Mouse (Mus musculus) CH12.LX (cell line): ENCODE measurements around the gene Atp5l. TPM values are rescaled to one million over a fixed set of nuclear protein-coding genes. Genes with fewer than 3 reads are reported as not detected.

Experiments
- DNase-seq: peaks from one replicate; pipeline ENCODE4 v3.0.0-alpha.2; 2013; ENCODE audit errors: extremely low read depth
- H3K27ac ChIP-seq: 2 replicates; pipeline ENCODE4 v1.5.1; 2012; ENCODE audit warnings: low read depth, mild to moderate bottlenecking, control low read depth, moderate library complexity; ENCODE audit not compliant: insufficient read depth
- H3K27me3 ChIP-seq: replicated peaks from 2 replicates; pipeline ENCODE3; 2012; ENCODE audit warnings: inconsistent platforms
- H3K36me3 ChIP-seq, 2 experiments: replicated peaks in 1 of 2; 2 replicates each; pipeline versions ENCODE3 to v1.6.1; 2012; ENCODE audit warnings: inconsistent platforms in 1 of 2, low read length in 1 of 2, mild to moderate bottlenecking in 1 of 2, mixed read lengths in 1 of 2, moderate library complexity in 1 of 2; ENCODE audit not compliant: control insufficient read depth in 1 of 2, insufficient read depth in 1 of 2
- H3K4me1 ChIP-seq, 2 experiments: 2 replicates each; pipeline ENCODE4 v1.6.1; 2012; ENCODE audit warnings: inconsistent platforms in 1 of 2, moderate library complexity in 1 of 2; ENCODE audit not compliant: insufficient read depth in 2 of 2, control insufficient read depth in 1 of 2
- H3K4me2 ChIP-seq: 2 replicates; pipeline ENCODE4 v1.6.1; 2012; ENCODE audit warnings: low read depth, mild to moderate bottlenecking, control low read depth; ENCODE audit not compliant: poor library complexity, insufficient read depth, severe bottlenecking
- H3K4me3 ChIP-seq, 3 experiments: fragments of 150-350 bp in 1 of 3; sonication (generic) in 1 of 3; replicated peaks in 1 of 3; 2 replicates each; pipeline versions ENCODE3 to v1.5.1; 2011 to 2012; ENCODE audit warnings: low read depth in 2 of 3, low read length in 2 of 3, mild to moderate bottlenecking in 2 of 3, moderate library complexity in 2 of 3, control low read depth in 1 of 3, improper control_type of control experiment in 1 of 3, inconsistent platforms in 1 of 3, mixed read lengths in 1 of 3; ENCODE audit not compliant: poor library complexity in 1 of 3
- H3K79me2 ChIP-seq: replicated peaks from 2 replicates; pipeline ENCODE4 v1.6.1; 2012; ENCODE audit warnings: mild to moderate bottlenecking, moderate library complexity; ENCODE audit not compliant: control insufficient read depth, poor library complexity, insufficient read depth, severe bottlenecking; ENCODE audit errors: extremely low read depth
- H3K9ac ChIP-seq: 2 replicates; pipeline ENCODE4 v1.6.1; 2012; ENCODE audit warnings: low read depth, mild to moderate bottlenecking, control low read depth, moderate library complexity; ENCODE audit not compliant: insufficient read depth
- H3K9me3 ChIP-seq: replicated peaks from 2 replicates; pipeline ENCODE3; 2012; ENCODE audit warnings: low read length, inconsistent platforms, mixed read lengths
- BHLHE40 ChIP-seq: IDR thresholded peaks from 2 replicates; pipeline ENCODE4 v1.6.1; 2011; ENCODE audit warnings: mild to moderate bottlenecking, low read depth, low read length, improper control_type of control experiment
- CHD1 ChIP-seq: IDR thresholded peaks from 2 replicates; pipeline ENCODE4 v1.6.1; 2012; ENCODE audit warnings: low read depth, low read length, improper control_type of control experiment, inconsistent platforms
- CHD2 ChIP-seq: IDR thresholded peaks from 2 replicates; pipeline ENCODE4 v1.6.1; 2011; ENCODE audit warnings: low read length, improper control_type of control experiment
- CTCF ChIP-seq, 2 experiments: IDR thresholded peaks in 1 of 2; conservative IDR thresholded peaks in 1 of 2; 2 replicates each; pipeline ENCODE4 v1.5.1; 2011 to 2012; ENCODE audit warnings: low read depth in 2 of 2, low read length in 2 of 2, improper control_type of control experiment in 1 of 2, inconsistent platforms in 1 of 2, mild to moderate bottlenecking in 1 of 2, moderate library complexity in 1 of 2
- E2F4 ChIP-seq: IDR thresholded peaks from 2 replicates; pipeline ENCODE4 v1.6.1; 2011; ENCODE audit warnings: low read depth, low read length, improper control_type of control experiment; ENCODE audit not compliant: insufficient replicate concordance
- ELF1 ChIP-seq: IDR thresholded peaks from 2 replicates; pipeline ENCODE4 v1.6.1; 2014; ENCODE audit warnings: low read depth, mild to moderate bottlenecking, inconsistent platforms, low read length, improper control_type of control experiment
- EP300 ChIP-seq: IDR thresholded peaks from 2 replicates; pipeline ENCODE4 v1.6.1; 2011; ENCODE audit warnings: low read length, improper control_type of control experiment
- ETS1 ChIP-seq: conservative IDR thresholded peaks from 2 replicates; pipeline ENCODE4 v1.6.1; 2012; ENCODE audit warnings: low read depth, mild to moderate bottlenecking, inconsistent platforms, low read length, improper control_type of control experiment, moderate library complexity
- GABPA ChIP-seq: IDR thresholded peaks from 2 replicates; pipeline ENCODE4 v1.6.1; 2012; ENCODE audit warnings: low read depth, low read length, improper control_type of control experiment, inconsistent platforms; ENCODE audit not compliant: insufficient replicate concordance
- HCFC1 ChIP-seq: IDR thresholded peaks from 2 replicates; pipeline ENCODE4 v1.6.1; 2012; ENCODE audit warnings: low read depth, mild to moderate bottlenecking, inconsistent platforms, low read length, improper control_type of control experiment
- IRF4 ChIP-seq: IDR thresholded peaks from 2 replicates; pipeline ENCODE4 v1.6.1; 2014; ENCODE audit warnings: low read depth, mild to moderate bottlenecking, inconsistent platforms, low read length, improper control_type of control experiment
- JUN ChIP-seq: IDR thresholded peaks from 2 replicates; pipeline ENCODE4 v1.6.1; 2011; ENCODE audit warnings: low read depth, mild to moderate bottlenecking, low read length, improper control_type of control experiment, moderate library complexity; ENCODE audit not compliant: insufficient read depth
- JUND ChIP-seq: conservative IDR thresholded peaks from 2 replicates; pipeline ENCODE4 v1.6.1; 2011; ENCODE audit warnings: low read depth, low read length, improper control_type of control experiment
- KAT2A ChIP-seq: IDR thresholded peaks from 2 replicates; pipeline ENCODE4 v1.6.1; 2012; ENCODE audit warnings: low read length, improper control_type of control experiment, inconsistent platforms; ENCODE audit not compliant: insufficient replicate concordance
- MAFK ChIP-seq: IDR thresholded peaks from 2 replicates; pipeline ENCODE4 v1.6.1; 2011; ENCODE audit warnings: low read length, improper control_type of control experiment; ENCODE audit not compliant: insufficient replicate concordance
- MAX ChIP-seq: IDR thresholded peaks from 2 replicates; pipeline ENCODE4 v1.6.1; 2011; ENCODE audit warnings: low read length, improper control_type of control experiment
- MAZ ChIP-seq: IDR thresholded peaks from 2 replicates; pipeline ENCODE4 v1.6.1; 2012; ENCODE audit warnings: low read depth, mild to moderate bottlenecking, inconsistent platforms, low read length, improper control_type of control experiment, moderate library complexity
- MEF2A ChIP-seq: IDR thresholded peaks from 2 replicates; pipeline ENCODE4 v1.6.1; 2014; ENCODE audit warnings: low read depth, mild to moderate bottlenecking, inconsistent platforms, low read length, improper control_type of control experiment, borderline replicate concordance
- MXI1 ChIP-seq: IDR thresholded peaks from 2 replicates; pipeline ENCODE4 v1.6.1; 2011; ENCODE audit warnings: mild to moderate bottlenecking, low read depth, low read length, improper control_type of control experiment
- MYC ChIP-seq: IDR thresholded peaks from 2 replicates; pipeline ENCODE4 v1.6.1; 2011; ENCODE audit warnings: low read depth, mild to moderate bottlenecking, improper control_type of control experiment, low read length
- NELFE ChIP-seq: IDR thresholded peaks from 2 replicates; pipeline ENCODE4 v1.6.1; 2011; ENCODE audit warnings: low read depth, low read length, improper control_type of control experiment
- NRF1 ChIP-seq: IDR thresholded peaks from 2 replicates; pipeline ENCODE4 v1.6.1; 2014; ENCODE audit warnings: low read depth, mild to moderate bottlenecking, inconsistent platforms, low read length, improper control_type of control experiment, moderate library complexity
- PAX5 ChIP-seq: IDR thresholded peaks from 2 replicates; pipeline ENCODE4 v1.6.1; 2012; ENCODE audit warnings: low read length, inconsistent platforms, mixed read lengths
- POLR2A ChIP-seq: IDR thresholded peaks from 2 replicates; pipeline ENCODE4 v1.6.1; 2011; ENCODE audit warnings: low read depth, mild to moderate bottlenecking, improper control_type of control experiment, low read length
- POLR2AphosphoS2 ChIP-seq: IDR thresholded peaks from 2 replicates; pipeline ENCODE4 v1.6.1; 2011; ENCODE audit warnings: low read depth, low read length, improper control_type of control experiment
- RAD21 ChIP-seq: IDR thresholded peaks from 2 replicates; pipeline ENCODE4 v1.6.1; 2011; ENCODE audit warnings: low read depth, mild to moderate bottlenecking, low read length, improper control_type of control experiment, moderate library complexity
- RCOR1 ChIP-seq: conservative IDR thresholded peaks from 2 replicates; pipeline ENCODE4 v1.6.1; 2012; ENCODE audit warnings: low read depth, mild to moderate bottlenecking, inconsistent platforms, low read length, improper control_type of control experiment
- SIN3A ChIP-seq: IDR thresholded peaks from 2 replicates; pipeline ENCODE4 v1.6.1; 2012; ENCODE audit warnings: low read length, improper control_type of control experiment, inconsistent platforms
- SMC3 ChIP-seq: IDR thresholded peaks from 2 replicates; pipeline ENCODE4 v1.6.1; 2011; ENCODE audit warnings: low read depth, low read length, improper control_type of control experiment
- TBP ChIP-seq: conservative IDR thresholded peaks from 2 replicates; pipeline ENCODE4 v1.6.1; 2011; ENCODE audit warnings: low read depth, low read length, improper control_type of control experiment
- TCF12 ChIP-seq: IDR thresholded peaks from 2 replicates; pipeline ENCODE4 v1.6.1; 2014; ENCODE audit warnings: low read depth, mild to moderate bottlenecking, inconsistent platforms, low read length, improper control_type of control experiment
- UBTF ChIP-seq: IDR thresholded peaks from 2 replicates; pipeline ENCODE4 v1.6.1; 2012; ENCODE audit warnings: low read depth, mild to moderate bottlenecking, inconsistent platforms, low read length, improper control_type of control experiment, moderate library complexity
- USF1 ChIP-seq: IDR thresholded peaks from 2 replicates; pipeline ENCODE4 v1.6.1; 2014; ENCODE audit warnings: low read depth, mild to moderate bottlenecking, inconsistent platforms, low read length, improper control_type of control experiment
- USF2 ChIP-seq: conservative IDR thresholded peaks from 2 replicates; pipeline ENCODE4 v1.6.1; 2011; ENCODE audit warnings: low read depth, low read length, improper control_type of control experiment
- ZC3H11A ChIP-seq: IDR thresholded peaks from 2 replicates; pipeline ENCODE4 v1.6.1; 2012; ENCODE audit warnings: low read depth, mild to moderate bottlenecking, inconsistent platforms, low read length, improper control_type of control experiment
- ZKSCAN1 ChIP-seq: IDR thresholded peaks from 2 replicates; pipeline ENCODE4 v1.6.1; 2012; ENCODE audit warnings: low read depth, inconsistent platforms, low read length, improper control_type of control experiment, borderline replicate concordance
- ZMIZ1 ChIP-seq: IDR thresholded peaks from 2 replicates; pipeline ENCODE4 v1.6.1; 2012; ENCODE audit warnings: low read depth, mild to moderate bottlenecking, inconsistent platforms, low read length, improper control_type of control experiment
- ZNF384 ChIP-seq: IDR thresholded peaks from 2 replicates; pipeline ENCODE4 v1.6.1; 2012; ENCODE audit warnings: low read depth, low read length, improper control_type of control experiment, inconsistent platforms
- dilution Hi-C: fragments of 300-500 bp; cut with MboI; formaldehyde crosslinking; loops from 2 replicates; pipeline ENCODE4 v1.14.3; 2020; ENCODE audit warnings: low sequenced_read_pairs; ENCODE audit not compliant: extremely low pct_unique_long_range_greater_than_20kb, extremely low pct_ligation_motif_present
- in situ Hi-C: fragments of 300-500 bp; cut with MboI; formaldehyde crosslinking; loops from 3 replicates; pipeline ENCODE4 v1.14.3; 2019; ENCODE audit warnings: low sequenced_read_pairs, low pct_ligation_motif_present, low pct_unique_long_range_greater_than_20kb, mixed read lengths
- polyA plus RNA-seq: library from polyadenylated mRNA; unstranded; fragments of >175 nt; gene quantifications from 2 replicates; pipeline ENCODE4 v1.2.1, GENCODE M21; 2012; ENCODE audit warnings: low read depth; ENCODE audit not compliant: insufficient read length
- total RNA-seq, 2 experiments: library from RNA; depleted of rRNA; stranded (reverse); fragments of 300-350 nt in 1 of 2; fragments of >200 nt in 1 of 2; gene quantifications; 2 replicates each; pipeline ENCODE4 v1.2.3; 2012 to 2014

The Atp5l gene
- total and polyA plus RNA-seq, 3 experiments, result 277 to 720 (median 490) TPM

DNA sequence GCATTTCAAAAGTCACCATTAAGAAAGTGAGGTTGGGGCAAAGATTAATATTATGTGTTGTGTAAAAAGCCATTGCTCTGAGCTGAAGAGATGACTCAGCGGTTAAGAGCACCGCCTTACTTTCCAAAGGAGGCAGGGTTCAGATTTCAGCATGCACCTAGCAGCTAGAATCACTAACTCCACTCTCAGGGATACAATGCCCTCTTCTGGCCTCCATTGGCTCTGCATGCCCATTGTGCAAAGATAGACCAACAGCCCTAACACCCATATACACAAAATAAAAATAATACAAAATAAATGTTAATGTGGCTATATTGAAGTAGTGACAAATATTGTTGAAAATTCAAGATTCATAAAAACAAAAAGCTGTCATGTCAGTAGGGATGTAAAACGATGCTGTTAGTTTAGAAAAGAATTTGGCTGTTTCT, 46.3 kb upstream of the Atp5l start:
- H3K79me2 ChIP-seq, result peaks cover 31% of the 10 kb centered on the region
- dilution Hi-C loops (no loop called here), in situ Hi-C loops (no loop called here)
- H3K9me3 ChIP-seq, result no peaks in the 10 kb centered on the region
- peak; percentile 93 for DNase-seq
- H3K27ac ChIP-seq, result no peak overlapping the region
- H3K9ac ChIP-seq, result no peak overlapping the region
- H3K4me3 ChIP-seq, result no peak overlapping the region
- H3K36me3 ChIP-seq, result peaks cover 3 to 16% of the 10 kb centered on the region in 2 experiments
- no peak overlapping the region for H3K4me2 ChIP-seq
- peaks cover 0 to 26% of the 10 kb centered on the region in 2 experiments; a peak in 2 of 4 replicates for H3K4me1 ChIP-seq
- no peak for TF ChIP-seq USF2
- TF ChIP-seq ELF1, result no peak
- TF ChIP-seq IRF4, result peak; percentile 61; the same call in 1 of the 2 replicates
- TF ChIP-seq UBTF, result no peak
- 0 out of 2 replicates have a peak, but pooled peaks have one; percentile 16 for TF ChIP-seq EP300
- TF ChIP-seq NELFE, result no peak; the same call in 1 of the 2 replicates
- TF ChIP-seq MEF2A, result peak; percentile 32; the same call in 1 of the 2 replicates
- peak; percentile 80 for TF ChIP-seq RAD21
- TF ChIP-seq PAX5, result no peak
- TF ChIP-seq CTCF (conservative IDR thresholded peaks at IDR 0.05 in 1 of 2, IDR thresholded peaks at IDR 0.05 in 1 of 2; ENCODE audit: low read depth in 2 of 2, low read length in 2 of 2), result peak; percentile 77 to 86
- TF ChIP-seq ZNF384, result no peak
- TF ChIP-seq SMC3, result peak; percentile 77
- peak; percentile 97 for TF ChIP-seq MAFK
- no peak for TF ChIP-seq CHD2
- no peak for TF ChIP-seq USF1
- TF ChIP-seq MXI1, result peak; percentile 62; the same call in 1 of the 2 replicates
- no peak for TF ChIP-seq ZC3H11A
- TF ChIP-seq ZMIZ1, result peak; percentile 98
- TF ChIP-seq RCOR1, result no peak
- TF ChIP-seq JUN, result 0 out of 2 replicates have a peak, but pooled peaks have one; percentile 4
- no peak for TF ChIP-seq MAZ
- TF ChIP-seq NRF1, result no peak
- no peak for TF ChIP-seq GABPA
- TF ChIP-seq JUND, result peak; percentile 70; the same call in 1 of the 2 replicates
- TF ChIP-seq MAX, result 0 out of 2 replicates have a peak, but pooled peaks have one; percentile 48
- TF ChIP-seq KAT2A, result no peak
- TF ChIP-seq POLR2A, result peak; percentile 82
- TF ChIP-seq SIN3A, result no peak
- peak; percentile 65 for TF ChIP-seq ETS1
- peak; percentile 84 for TF ChIP-seq MYC
- no peak for TF ChIP-seq CHD1
- peak; percentile 98 for TF ChIP-seq TBP
- peak; percentile 33; the same call in 1 of the 2 replicates for TF ChIP-seq TCF12
- 0 out of 2 replicates have a peak, but pooled peaks have one; percentile 51 for TF ChIP-seq E2F4
- TF ChIP-seq ZKSCAN1, result no peak
- peak; percentile 56; the same call in 1 of the 2 replicates for TF ChIP-seq POLR2AphosphoS2
- TF ChIP-seq HCFC1, result peak; percentile 62
- no peak for TF ChIP-seq BHLHE40
- TF ChIP-seq, all 38 proteins: peak for 20
- peaks cover 7% of the 10 kb centered on the region for H3K27me3 ChIP-seq
